Mouse (Mus musculus) heart, postnatal 0 days (tissue): ENCODE measurements around the gene Rbm24.

Experiments
- CTCF ChIP-seq: IDR thresholded peaks from 2 replicates; pipeline ENCODE4 v1.5.1; 2016; ENCODE audit warnings: antibody characterized with exemption, control low read depth, low read depth
- EP300 ChIP-seq: IDR thresholded peaks from 2 replicates; pipeline ENCODE4 v1.6.1; 2016; ENCODE audit warnings: antibody characterized with exemption, low read depth

GRCm38 (mm10) chr13:46418731-46419545 is 704 bp downstream of the Rbm24 start:
- TF ChIP-seq EP300 (no peak), CTCF (no peak)
